Comparison of ENCODE assay signal across 10 mouse cellular contexts in genomic region chr1:74034736-74035135, GRCm38 (mm10).
A peak's percentile ranks its signal among the peaks of the same experiment; 100 is the strongest.
DNase-seq lines count a peak whose midpoint lies in the region; ATAC-seq and TF ChIP-seq lines count a peak whose summit lies in the region.
"Had no signal": no experiment of that assay in that cellular context is flagged by ENCODE, and none has a peak within 500 bp of the region (broad histone marks: within the 10 kb centered on the region; RNA-seq: fewer than 3 reads in every experiment).

No protein-coding gene starts in this region.

- no peak for TF ChIP-seq CTCF in testis, adult 2 months (IDR thresholded peaks at IDR 0.05; ENCODE audit: control insufficient read depth, insufficient read depth, insufficient replicate concordance, low read depth, low read length)
- no peak for TF ChIP-seq CTCF in lung, embryonic 14.5 days (IDR thresholded peaks at IDR 0.05; ENCODE audit: low read depth)
- no peak for TF ChIP-seq CTCF in hindbrain, postnatal 0 days (IDR thresholded peaks at IDR 0.05; ENCODE audit: low read depth)

- no peak for ATAC-seq in lung, embryonic 14.5 days (ENCODE audit: insufficient read depth)
- no peak for ATAC-seq in hindbrain, postnatal 0 days

- no peak for DNase-seq in testis, postnatal 10 days (ENCODE audit: low spot score)
- peak; percentile 59 for DNase-seq in heart, postnatal 25 days (ENCODE audit: low spot score)
- no peak for DNase-seq in lung, embryonic 14.5 days
- DNase-seq in urinary bladder, postnatal 36 days (ENCODE audit: low spot score in 2 of 2), result no peak
- no peak for DNase-seq in hindbrain, postnatal 0 days (ENCODE audit: low spot score)
- DNase-seq in spleen, adult 12 weeks (ENCODE audit: low spot score), result no peak
- DNase-seq: cerebellum, adult 2 months; layer of hippocampus, postnatal 36 days; right cerebral cortex, postnatal 25 days had no signal

- H3K4me3 ChIP-seq in testis, adult 2 months (ENCODE audit: control insufficient read depth, low read depth, low read length), result no peak overlapping the region
- H3K4me3 ChIP-seq in lung, embryonic 14.5 days (ENCODE audit: low read depth, low read length), result peak overlapping the region; percentile 5; the same call in 1 of the 2 replicates
- no peak overlapping the region for H3K4me3 ChIP-seq in hindbrain, postnatal 0 days (ENCODE audit: low read length)

- intact Hi-C loops in heart, postnatal 25 days (cut with DNase I), result no loop called here

- no peaks in the 10 kb centered on the region for H3K9me3 ChIP-seq in lung, embryonic 14.5 days (ENCODE audit: low read depth, low read length)
- H3K9me3 ChIP-seq in hindbrain, postnatal 0 days (ENCODE audit: low read length), result no peaks in the 10 kb centered on the region

- peak overlapping the region; percentile 26 for H3K27ac ChIP-seq in testis, adult 2 months (ENCODE audit: control insufficient read depth, insufficient read depth, low read depth, low read length)
- 0 out of 2 replicates have a peak overlapping the region, but pooled peaks have one; percentile 5 for H3K27ac ChIP-seq in lung, embryonic 14.5 days (ENCODE audit: low read depth)
- H3K27ac ChIP-seq in hindbrain, postnatal 0 days, result no peak overlapping the region

- peaks cover 11% of the 10 kb centered on the region for H3K4me1 ChIP-seq in testis, adult 2 months (ENCODE audit: control insufficient read depth, insufficient read depth, low read length)
- peaks cover 41% of the 10 kb centered on the region for H3K4me1 ChIP-seq in lung, embryonic 14.5 days (ENCODE audit: insufficient read depth)
- H3K4me1 ChIP-seq in hindbrain, postnatal 0 days (ENCODE audit: insufficient read depth, low read length), result peaks cover 16% of the 10 kb centered on the region

- WGBS in lung, embryonic 14.5 days, result 56% methylated on average over 2 of the region's 2 CpGs
- 83% methylated on average over 2 of the region's 2 CpGs for WGBS in hindbrain, postnatal 0 days

- TF ChIP-seq POLR2A in testis, adult 2 months (IDR thresholded peaks at IDR 0.05; ENCODE audit: control insufficient read depth, low read depth, low read length), result no peak

- H3K27me3 ChIP-seq in testis, adult 2 months (ENCODE audit: control insufficient read depth, insufficient read depth, low read length), result no peaks in the 10 kb centered on the region
- no peaks in the 10 kb centered on the region for H3K27me3 ChIP-seq in lung, embryonic 14.5 days (ENCODE audit: insufficient read depth, low read length)
- H3K27me3 ChIP-seq in hindbrain, postnatal 0 days (ENCODE audit: insufficient read depth, low read length), result peaks cover 6% of the 10 kb centered on the region; the same call in 1 of the 2 replicates

- peak overlapping the region; percentile 73 for H3K4me2 ChIP-seq in lung, embryonic 14.5 days
- H3K4me2 ChIP-seq in hindbrain, postnatal 0 days (ENCODE audit: low read depth, low read length), result no peak overlapping the region

- no peaks in the 10 kb centered on the region for H3K36me3 ChIP-seq in testis, adult 2 months (ENCODE audit: control insufficient read depth, insufficient read depth, low read length)
- H3K36me3 ChIP-seq in lung, embryonic 14.5 days (ENCODE audit: insufficient read depth), result no peaks in the 10 kb centered on the region
- no peaks in the 10 kb centered on the region for H3K36me3 ChIP-seq in hindbrain, postnatal 0 days (ENCODE audit: insufficient read depth, low read length)

- H3K9ac ChIP-seq in lung, embryonic 14.5 days, result no peak overlapping the region
- H3K9ac ChIP-seq in hindbrain, postnatal 0 days (replicated peaks; ENCODE audit: low read length), result no peak overlapping the region
